Mouse (Mus musculus): ENCODE measurements around the gene Nol12. TPM values are rescaled to one million over a fixed set of nuclear protein-coding genes. Genes with fewer than 3 reads are reported as not detected.

Gene Nol12
- polyA plus RNA-seq, 1 experiment from 2014 or later = 56.4 TPM

DNA sequence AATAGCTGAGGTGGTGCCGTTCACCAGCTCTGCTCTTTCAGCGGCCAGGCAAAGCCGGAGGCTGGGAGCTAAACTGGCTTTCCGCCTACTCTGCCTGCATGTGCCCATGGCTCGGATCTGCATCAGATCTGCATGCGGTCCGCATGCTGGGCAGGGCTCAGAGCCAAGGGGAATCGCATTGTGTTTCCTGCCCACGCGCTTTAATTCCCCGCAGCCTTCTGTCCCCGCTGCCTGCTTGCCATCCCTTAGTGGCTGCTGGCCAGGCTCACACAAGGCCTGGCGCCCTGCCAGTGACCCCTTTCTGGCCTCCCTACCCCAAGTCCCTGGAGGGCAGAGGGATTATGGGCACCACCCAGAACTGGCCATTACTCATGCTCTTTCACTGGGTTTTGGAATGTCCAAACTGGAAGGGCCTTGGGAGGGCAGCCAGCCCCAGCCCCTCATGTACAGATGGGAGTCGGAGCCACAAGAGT, 53.8 kb downstream of the Nol12 start:
- Histone ChIP-seq H3K4me1 (peaks cover 25% of the 10 kb centered on the region), H3K4me2 (no peak overlapping the region), H3K36me3 (replicated peaks) (peaks cover 52% of the 10 kb centered on the region), H3K27me3 (no peaks in the 10 kb centered on the region), H3K4me3 (replicated peaks) (no peak overlapping the region), H3K9me3 (no peaks in the 10 kb centered on the region), H3K9ac (no peak overlapping the region), H3K27ac (peak overlapping the region; percentile 68)
- no peak for ATAC-seq (ENCODE audit: low FRiP score)
- 72% methylated on average over 14 of the region's 14 CpGs for WGBS

DNA sequence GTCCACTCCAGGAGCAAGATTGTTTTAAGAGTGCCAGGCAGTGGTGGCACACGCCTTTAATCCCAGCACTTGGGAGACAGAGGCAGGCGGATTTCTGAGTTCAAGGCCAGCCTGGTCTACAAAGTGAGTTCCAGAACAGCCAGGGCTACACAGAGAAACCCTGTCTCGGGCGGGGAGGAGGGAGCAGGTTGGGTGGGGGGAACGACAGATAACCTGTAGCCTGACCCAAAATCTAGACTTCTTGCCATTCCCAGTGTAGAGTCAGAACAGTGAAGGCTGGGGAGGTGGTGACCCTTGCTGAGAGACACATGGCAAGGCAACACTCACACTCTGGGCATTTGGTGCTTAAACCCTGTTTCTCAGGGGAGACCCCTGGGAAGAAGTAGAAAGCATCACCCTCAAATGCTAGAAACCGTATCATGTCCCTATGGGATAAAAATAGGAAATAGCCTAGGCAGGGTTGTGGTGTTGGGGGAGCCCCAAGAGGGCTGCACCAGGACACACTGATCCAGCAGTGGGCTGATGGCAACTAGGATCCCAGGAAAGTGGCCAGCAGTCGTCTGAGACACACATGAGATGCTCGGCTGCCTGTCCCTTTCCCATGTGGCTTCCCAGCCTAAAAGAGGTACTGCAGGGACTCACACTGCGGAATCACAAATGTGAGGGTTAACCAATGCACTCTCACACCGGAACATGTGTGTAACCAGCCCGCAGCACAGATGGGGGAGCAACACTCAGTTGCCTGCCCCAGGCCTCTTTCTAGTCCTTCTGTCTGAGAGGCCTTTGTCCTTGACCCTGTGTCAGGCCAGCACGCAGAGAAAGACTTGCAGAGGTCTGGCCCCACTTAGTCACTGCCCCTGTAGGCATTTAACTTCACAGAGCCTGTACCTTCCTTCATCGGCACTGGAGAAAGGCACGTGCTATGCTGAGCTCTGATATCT, 54.7 kb downstream of the Nol12 start:
- Histone ChIP-seq H3K27ac (peak overlapping the region; percentile 68; the same call in 1 of the 2 replicates), H3K4me2 (no peak overlapping the region), H3K27me3 (no peaks in the 10 kb centered on the region), H3K36me3 (replicated peaks) (peaks cover 61% of the 10 kb centered on the region), H3K9ac (0 out of 2 replicates have a peak overlapping the region, but pooled peaks have one; percentile 4), H3K9me3 (no peaks in the 10 kb centered on the region), H3K4me3 (replicated peaks) (no peak overlapping the region), H3K4me1 (peaks cover 16% of the 10 kb centered on the region)
- WGBS = 89% methylated on average over 14 of the region's 14 CpGs
- ATAC-seq (ENCODE audit: low FRiP score) = no peak

DNA sequence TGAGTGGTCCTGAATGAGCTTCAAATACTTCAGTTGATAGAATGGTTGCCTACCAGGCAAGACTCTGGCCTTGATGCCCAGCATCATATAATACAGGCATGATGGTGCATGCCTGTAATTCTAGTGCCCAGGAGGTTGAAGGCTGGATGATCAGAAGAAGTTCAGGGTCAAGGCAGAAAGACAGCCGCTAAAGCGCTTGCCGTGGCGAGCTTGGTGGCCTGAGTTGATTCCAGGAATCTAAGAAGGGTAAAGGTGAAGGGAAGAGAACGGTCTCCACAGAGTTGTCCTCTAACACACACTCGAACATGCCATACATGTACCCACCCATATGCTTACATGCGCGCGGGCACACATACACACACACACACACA, 55.3 kb downstream of the Nol12 start:
- Histone ChIP-seq H3K9me3 (no peaks in the 10 kb centered on the region), H3K27ac (no peak overlapping the region), H3K4me3 (replicated peaks) (no peak overlapping the region), H3K4me2 (no peak overlapping the region), H3K4me1 (peaks cover 12% of the 10 kb centered on the region; the same call in 1 of the 2 replicates), H3K27me3 (no peaks in the 10 kb centered on the region), H3K9ac (no peak overlapping the region), H3K36me3 (replicated peaks) (peaks cover 68% of the 10 kb centered on the region)
- no peak for ATAC-seq (ENCODE audit: low FRiP score)
- 95% methylated on average over 9 of the region's 9 CpGs for WGBS

DNA sequence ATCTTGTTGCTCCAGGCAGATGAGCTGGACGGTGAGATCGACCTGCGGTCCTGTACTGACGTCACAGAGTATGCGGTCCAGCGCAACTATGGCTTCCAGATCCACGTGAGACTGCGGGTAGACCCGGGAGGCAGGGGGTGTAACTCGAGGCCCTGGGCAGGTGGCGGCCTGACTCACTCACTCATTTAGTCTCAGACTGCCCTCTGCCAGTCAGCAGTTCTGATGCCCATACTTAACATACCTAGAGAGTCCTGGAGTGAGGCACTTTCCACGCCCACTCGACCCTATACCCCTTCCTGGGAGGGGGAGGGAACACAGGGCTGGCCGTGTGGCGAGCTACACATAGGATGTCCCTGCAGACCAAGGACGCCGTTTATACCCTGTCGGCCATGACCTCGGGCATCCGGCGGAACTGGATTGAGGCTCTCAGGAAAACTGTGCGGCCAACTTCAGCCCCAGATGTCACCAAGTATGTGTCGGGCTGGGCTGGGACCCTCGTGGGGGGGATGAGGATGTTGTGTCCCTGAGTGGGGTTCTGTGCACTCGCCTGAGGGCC, 56.3 kb downstream of the Nol12 start:
- Histone ChIP-seq H3K27me3 (no peaks in the 10 kb centered on the region), H3K4me3 (replicated peaks) (no peak overlapping the region), H3K36me3 (replicated peaks) (peaks cover 76% of the 10 kb centered on the region), H3K9ac (no peak overlapping the region), H3K27ac (no peak overlapping the region), H3K4me2 (no peak overlapping the region), H3K4me1 (peaks cover 12% of the 10 kb centered on the region; the same call in 1 of the 2 replicates), H3K9me3 (no peaks in the 10 kb centered on the region)
- ATAC-seq (ENCODE audit: low FRiP score) = no peak
- 95% methylated on average over 25 of the region's 25 CpGs for WGBS

DNA sequence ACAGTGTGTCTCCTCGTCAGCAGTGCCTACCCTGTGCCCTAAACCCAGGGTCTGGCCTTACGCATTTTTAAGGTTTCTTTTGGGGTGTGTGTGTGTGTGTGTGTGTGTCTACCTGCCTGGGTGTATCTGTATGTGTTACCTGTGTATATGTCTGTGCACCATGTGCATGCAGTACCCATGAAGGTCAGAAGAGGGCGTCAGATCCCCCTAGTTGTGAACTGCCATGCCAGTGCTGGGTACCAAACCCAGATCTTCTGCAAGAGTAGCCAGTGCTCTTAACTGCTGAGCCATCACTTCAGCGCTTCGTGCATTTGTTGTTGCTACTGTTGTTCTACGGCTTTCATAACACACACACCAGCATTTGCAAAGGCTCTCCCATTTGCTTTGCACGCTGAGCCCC, 57.5 kb downstream of the Nol12 start:
- Histone ChIP-seq H3K4me3 (replicated peaks) (no peak overlapping the region), H3K4me1 (peaks cover 12% of the 10 kb centered on the region; the same call in 1 of the 2 replicates), H3K9me3 (no peaks in the 10 kb centered on the region), H3K4me2 (no peak overlapping the region), H3K9ac (no peak overlapping the region), H3K27me3 (no peaks in the 10 kb centered on the region), H3K36me3 (replicated peaks) (peaks cover 84% of the 10 kb centered on the region), H3K27ac (no peak overlapping the region)
- WGBS = 96% methylated on average over 7 of the region's 7 CpGs
- ATAC-seq (ENCODE audit: low FRiP score) = no peak

DNA sequence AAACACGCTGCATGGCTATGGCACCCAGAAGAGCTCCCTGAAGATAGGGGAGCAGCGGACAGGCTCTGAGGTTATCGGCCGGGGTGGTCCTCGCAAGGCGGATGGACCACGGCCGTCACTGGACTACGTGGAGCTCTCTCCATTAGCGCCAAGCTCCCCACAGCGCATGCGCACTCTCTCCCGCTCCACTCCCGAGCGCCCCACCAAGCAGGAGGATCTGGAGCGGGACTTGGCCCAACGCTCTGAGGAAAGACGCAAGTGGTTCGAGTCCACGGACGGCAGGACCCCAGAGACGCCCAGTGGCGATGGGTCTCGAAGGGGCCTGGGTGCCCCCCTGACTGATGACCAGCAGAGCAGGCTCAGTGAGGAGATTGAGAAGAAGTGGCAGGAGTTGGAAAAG, 58.2 kb downstream of the Nol12 start:
- no peak for ATAC-seq (ENCODE audit: low FRiP score)
- no peak overlapping the region for H3K4me3 ChIP-seq (replicated peaks)
- 95% methylated on average over 24 of the region's 24 CpGs for WGBS
- H3K4me2 ChIP-seq = no peak overlapping the region
- H3K27ac ChIP-seq = no peak overlapping the region
- H3K4me1 ChIP-seq = peaks cover 10% of the 10 kb centered on the region; the same call in 1 of the 2 replicates
- no peaks in the 10 kb centered on the region for H3K27me3 ChIP-seq
- no peaks in the 10 kb centered on the region for H3K9me3 ChIP-seq
- no peak overlapping the region for H3K9ac ChIP-seq
- H3K36me3 ChIP-seq (replicated peaks) = peaks cover 87% of the 10 kb centered on the region

Small RNAs within 50 kb of the gene (microRNA-seq; reads per million reads assigned to microRNA genes)
- not detected for gene Mir6955

Other genes starting within 250 kb of the Nol12 start
- 1.2 TPM in 2 replicates for gene Elfn2, start 216.2 kb upstream of the Nol12 start, polyA plus RNA-seq (2016; fragmentation: Nextera tagmentation; extraction: Ambion mirVana)
- 137 and 147 TPM in 2 replicates for gene Mfng, start 161.5 kb upstream of the Nol12 start, polyA plus RNA-seq (2016; fragmentation: Nextera tagmentation; extraction: Ambion mirVana)
- gene Card10, start 131.9 kb upstream of the Nol12 start, polyA plus RNA-seq (2016; fragmentation: Nextera tagmentation; extraction: Ambion mirVana) = 2.0 and 2.1 TPM in 2 replicates
- gene Cdc42ep1, start 92.3 kb upstream of the Nol12 start, polyA plus RNA-seq (2016; fragmentation: Nextera tagmentation; extraction: Ambion mirVana) = 7.7 and 8.4 TPM in 2 replicates
- not detected in 2 replicates for gene Lgals2, start 79.4 kb upstream of the Nol12 start, polyA plus RNA-seq (2016; fragmentation: Nextera tagmentation; extraction: Ambion mirVana)
- 53.6 and 56.4 TPM in 2 replicates for gene Gga1, start 57.7 kb upstream of the Nol12 start, polyA plus RNA-seq (2016; fragmentation: Nextera tagmentation; extraction: Ambion mirVana)
- 0.18 TPM in 1 of 2 replicates, not detected in the other for gene Gm49510, start 35.3 kb upstream of the Nol12 start, polyA plus RNA-seq (2016; fragmentation: Nextera tagmentation; extraction: Ambion mirVana)
- gene Sh3bp1, start 35.2 kb upstream of the Nol12 start, polyA plus RNA-seq (2016; fragmentation: Nextera tagmentation; extraction: Ambion mirVana) = 10.3 TPM in 2 replicates
- 51.7 and 53.6 TPM in 2 replicates for gene Pdxp, start 21.0 kb upstream of the Nol12 start, polyA plus RNA-seq (2016; fragmentation: Nextera tagmentation; extraction: Ambion mirVana)
- gene Lgals1, start 8.2 kb upstream of the Nol12 start, polyA plus RNA-seq (2016; fragmentation: Nextera tagmentation; extraction: Ambion mirVana) = 216 and 321 TPM in 2 replicates
- gene Triobp, start 12.8 kb downstream of the Nol12 start, polyA plus RNA-seq (2016; fragmentation: Nextera tagmentation; extraction: Ambion mirVana) = 40.4 and 46.9 TPM in 2 replicates
- gene H1f0, start 93.5 kb downstream of the Nol12 start, polyA plus RNA-seq (2016; fragmentation: Nextera tagmentation; extraction: Ambion mirVana) = 638 and 696 TPM in 2 replicates
- gene Galr3, start 107.0 kb downstream of the Nol12 start, polyA plus RNA-seq (2016; fragmentation: Nextera tagmentation; extraction: Ambion mirVana) = not detected in 2 replicates
- gene Ankrd54, start 128.0 kb downstream of the Nol12 start, polyA plus RNA-seq (2016; fragmentation: Nextera tagmentation; extraction: Ambion mirVana) = 59.5 and 60.0 TPM in 2 replicates
- gene Eif3l, start 140.2 kb downstream of the Nol12 start, polyA plus RNA-seq (2016; fragmentation: Nextera tagmentation; extraction: Ambion mirVana) = 209 and 216 TPM in 2 replicates
- 8.4 and 9.5 TPM in 2 replicates for gene Micall1, start 174.0 kb downstream of the Nol12 start, polyA plus RNA-seq (2016; fragmentation: Nextera tagmentation; extraction: Ambion mirVana)
- 368 and 375 TPM in 2 replicates for gene Polr2f, start 206.1 kb downstream of the Nol12 start, polyA plus RNA-seq (2016; fragmentation: Nextera tagmentation; extraction: Ambion mirVana)
- gene 1700088E04Rik, start 206.3 kb downstream of the Nol12 start, polyA plus RNA-seq (2016; fragmentation: Nextera tagmentation; extraction: Ambion mirVana) = 9.2 and 12.2 TPM in 2 replicates
- 1.5 and 2.4 TPM in 2 replicates for gene Sox10, start 230.3 kb downstream of the Nol12 start, polyA plus RNA-seq (2016; fragmentation: Nextera tagmentation; extraction: Ambion mirVana)

All from forebrain, embryonic 12.5 days (tissue).